Mouse (Mus musculus) monocyte, adult 2 months (primary cell): ENCODE measurements around the gene Mars2.

Experiments used
- DNase-seq, 2 experiments: peaks; one replicate each; pipeline ENCODE4 v3.0.0; 2022; ENCODE audit warnings: low spot score in 2 of 2, low read depth in 1 of 2

Gene Mars2

DNA sequence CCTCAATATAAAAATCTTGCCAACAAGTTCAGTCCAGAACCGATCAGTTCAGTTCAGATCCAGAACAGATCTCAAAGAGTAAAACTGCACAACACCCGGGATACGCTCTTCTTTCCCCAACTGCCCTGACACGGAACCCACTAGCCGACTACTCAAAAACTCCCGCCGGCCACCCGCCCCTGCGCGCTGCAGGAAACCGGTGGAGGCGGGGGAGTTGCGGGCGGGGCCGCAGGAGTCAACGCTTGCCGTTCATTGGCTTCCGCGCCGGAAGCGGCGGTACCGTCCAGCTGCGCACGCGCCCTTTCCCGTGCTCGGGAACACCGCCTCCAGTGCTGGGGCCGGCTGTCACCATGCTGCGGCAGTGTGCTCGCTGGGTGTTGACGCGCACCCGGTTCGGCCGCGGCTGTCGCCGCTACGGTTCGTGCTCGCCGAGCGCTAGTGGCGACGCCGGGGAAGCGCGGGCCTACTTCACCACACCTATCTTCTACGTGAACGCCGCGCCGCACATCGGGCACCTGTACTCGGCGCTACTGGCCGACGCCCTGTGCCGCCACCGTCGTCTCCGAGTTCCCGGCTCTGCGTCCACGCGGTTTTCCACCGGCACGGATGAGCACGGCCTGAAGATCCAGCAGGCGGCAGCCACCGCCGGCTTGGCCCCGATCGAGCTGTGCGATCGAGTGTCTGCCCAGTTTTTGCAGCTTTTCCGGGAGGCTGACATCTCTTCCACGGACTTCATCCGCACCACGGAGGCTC lies at the start of gene Mars2:
Gene Mars2, plus strand, starts transcription at position 288 of the 753 bp plus-strand sequence.
- DNase-seq, result peak; percentile 81 to 90

GRCm38 (mm10) chr1:55192015-55192414 lies 45.0 kb upstream of the Mars2 start:
- no peak for DNase-seq

GRCm38 (mm10) chr1:55192824-55193223 lies 44.2 kb upstream of the Mars2 start:
- DNase-seq, result no peak

- no peak for DNase-seq
Observed at GRCm38 (mm10) chr1:55193316-55193715, 43.7 kb upstream of the Mars2 start.

DNA sequence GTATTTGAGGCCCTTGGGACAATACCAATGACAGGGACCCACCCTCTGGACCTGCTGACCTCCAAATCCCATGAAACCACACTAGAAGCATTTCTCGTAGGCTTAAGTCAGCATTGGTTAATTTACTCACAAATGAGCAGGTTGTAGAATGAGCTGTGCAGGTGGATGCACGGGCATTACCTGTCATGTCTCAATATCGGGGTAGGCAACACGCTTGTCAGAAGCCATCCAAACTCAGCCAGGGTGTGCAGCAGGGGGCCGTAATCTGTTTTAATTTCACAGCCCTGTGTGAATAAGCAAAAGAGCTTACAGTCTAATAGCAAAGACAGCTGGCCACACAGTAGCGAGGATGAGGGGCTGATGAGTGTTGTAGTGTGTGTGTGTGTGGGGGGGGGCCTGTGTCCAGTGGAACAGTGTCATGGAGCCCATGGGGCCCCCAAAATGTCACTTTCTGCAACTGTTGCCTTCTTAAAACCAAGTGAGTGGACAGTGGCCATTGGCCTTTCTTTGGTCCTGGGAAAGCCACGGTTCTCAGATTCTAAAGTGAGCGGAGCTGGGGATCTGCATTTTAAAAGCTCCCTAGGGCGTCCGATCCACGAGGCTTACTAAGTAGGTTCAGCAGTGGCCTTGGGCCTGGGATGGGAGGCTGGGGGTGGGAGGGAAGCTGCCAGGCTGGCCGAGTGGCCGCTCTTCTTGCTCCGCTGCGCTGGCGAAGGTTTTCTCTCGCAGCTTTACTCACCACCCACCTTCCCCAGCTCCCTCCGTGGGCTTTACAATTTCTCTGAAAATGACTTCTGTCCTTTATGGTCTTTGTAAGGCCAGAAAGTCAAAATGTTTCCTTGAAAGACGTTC lies 42.7 kb upstream of the Mars2 start:
- DNase-seq, result no peak

DNA sequence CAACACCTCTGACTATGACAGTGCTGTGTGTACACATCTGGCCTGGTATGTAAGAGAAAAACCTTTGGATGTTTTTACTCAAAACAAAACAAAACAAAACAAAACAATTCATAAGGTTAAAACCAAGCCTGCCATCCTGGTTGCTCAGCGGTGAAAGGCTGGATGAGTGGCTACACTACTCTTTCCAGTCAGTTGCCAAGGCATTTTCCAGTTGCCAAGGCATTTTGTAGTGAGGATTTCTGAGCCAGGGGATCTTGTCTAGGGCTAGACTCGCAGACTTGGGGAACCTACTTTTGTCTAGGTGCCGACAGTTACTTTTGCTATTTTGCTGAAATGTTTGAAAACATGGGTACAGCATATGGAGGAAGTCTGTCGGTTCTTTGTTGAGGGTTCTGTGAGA lies 42.0 kb upstream of the Mars2 start:
- no peak for DNase-seq

DNA sequence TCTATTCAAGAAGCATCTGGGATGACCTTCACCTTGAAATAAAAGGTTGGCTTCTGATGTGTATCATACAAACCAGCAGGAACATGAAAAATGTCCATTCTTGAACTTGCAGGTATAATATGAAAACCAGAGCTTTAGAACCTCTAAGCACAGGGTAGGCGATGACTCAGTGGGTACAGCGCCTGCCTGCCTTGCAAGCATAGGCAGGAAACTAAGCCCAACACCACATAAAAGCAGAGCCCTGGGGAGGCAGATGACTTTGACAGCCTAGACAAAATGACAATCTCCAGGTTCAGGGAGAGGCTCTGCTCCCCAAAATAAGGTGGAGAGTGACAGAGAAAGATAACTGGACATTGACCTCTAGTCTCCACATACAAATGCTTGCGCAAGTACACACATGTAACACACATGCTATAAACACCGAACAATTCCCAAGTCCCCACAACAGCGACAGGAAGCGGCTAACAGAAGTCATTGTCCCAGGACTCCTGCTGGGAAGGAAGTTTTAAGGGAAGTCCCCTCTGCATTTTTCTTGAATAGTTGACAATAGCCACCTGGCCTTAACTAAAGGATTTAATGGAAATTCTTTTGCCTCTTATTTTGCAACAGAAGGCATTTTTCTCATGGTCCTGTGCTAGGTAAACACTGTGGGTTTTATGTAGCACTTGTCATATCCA lies 40.5 kb upstream of the Mars2 start:
- DNase-seq, result no peak

DNA sequence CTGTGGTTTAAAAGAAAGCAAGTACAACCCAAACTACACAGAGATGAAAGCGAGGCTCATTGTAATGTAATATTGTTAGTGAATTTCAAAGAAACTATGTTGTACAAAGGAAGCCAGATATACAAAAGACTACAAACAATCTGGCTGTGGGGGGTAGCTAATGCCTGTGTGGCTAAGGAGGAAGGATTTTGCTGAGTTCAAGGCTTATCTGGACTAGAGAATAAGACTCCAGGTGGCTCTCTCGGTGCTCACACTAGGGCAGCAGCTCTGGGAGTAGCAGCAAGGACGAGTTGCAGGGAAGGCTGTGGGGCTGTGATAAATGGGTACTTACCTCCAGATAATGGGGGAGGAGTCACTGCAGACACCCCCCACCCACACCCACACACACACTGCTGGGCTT lies 38.3 kb upstream of the Mars2 start:
- DNase-seq, result no peak

DNA sequence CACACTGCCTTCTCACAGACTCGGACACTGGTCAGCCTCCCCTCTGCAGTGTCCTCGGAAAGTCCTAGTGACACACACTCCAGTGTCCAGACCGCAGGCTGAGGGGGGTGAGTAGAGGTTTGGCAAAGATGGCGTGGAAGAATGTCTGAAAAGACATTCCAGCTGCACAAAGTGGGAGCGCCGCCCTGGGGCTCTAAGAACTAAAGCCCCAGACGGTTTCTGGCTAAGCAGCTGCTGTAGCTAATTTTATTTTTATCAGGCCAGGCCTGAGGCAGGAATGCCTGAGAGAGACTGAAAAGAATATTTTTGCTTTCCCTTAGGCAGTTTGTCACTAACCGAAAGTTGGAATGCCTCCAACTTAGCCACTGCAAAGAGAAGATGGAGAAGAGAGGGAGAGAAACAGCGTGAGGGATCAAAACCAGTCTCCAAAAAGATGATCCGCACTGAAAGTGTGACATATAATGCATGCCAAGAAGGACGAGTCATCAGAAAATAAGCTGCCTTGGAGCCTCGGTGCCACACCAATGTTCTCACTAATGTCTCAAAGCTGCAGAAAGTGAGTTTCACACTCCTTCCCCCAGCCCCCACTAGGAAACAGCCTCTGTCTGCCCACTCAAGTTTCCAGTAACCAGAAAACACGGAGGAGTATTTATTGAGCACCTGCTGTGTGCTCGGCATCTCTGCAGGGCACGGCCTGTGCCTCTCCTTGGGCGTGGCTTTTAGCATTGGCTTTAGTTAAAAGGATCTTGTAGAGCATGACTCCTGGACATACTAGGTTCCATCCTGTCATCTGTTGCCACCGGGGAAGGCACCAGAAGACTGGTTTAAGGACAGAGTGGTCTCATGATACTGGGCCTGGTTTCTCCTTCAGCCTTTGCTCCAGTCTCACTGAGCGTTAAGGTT lies 34.9 kb upstream of the Mars2 start:
- no peak for DNase-seq

DNA sequence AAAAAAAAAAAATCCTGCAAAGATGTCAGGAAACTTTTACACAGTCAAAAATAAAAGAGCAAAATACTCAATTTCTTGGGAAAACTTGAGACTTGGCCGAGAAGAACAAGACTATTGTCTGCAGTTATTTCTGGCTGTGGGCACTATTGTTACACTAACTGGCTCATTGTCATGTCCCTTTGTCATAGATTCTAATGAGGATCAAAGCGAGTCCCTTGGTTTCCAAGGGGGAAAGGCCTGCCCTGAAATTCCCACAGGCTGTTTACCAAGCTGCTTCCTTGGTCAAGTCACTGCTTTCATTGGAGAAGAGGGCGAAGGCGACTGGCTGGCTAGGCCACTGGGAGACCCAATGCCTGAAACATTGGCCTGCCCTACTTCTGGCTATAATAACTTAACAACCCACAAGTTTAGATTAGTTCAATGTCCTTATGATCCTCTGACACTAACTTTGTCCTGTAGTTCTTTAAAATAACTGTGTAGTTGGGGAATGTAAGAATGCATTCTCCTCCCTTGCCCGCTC lies 31.1 kb upstream of the Mars2 start:
- no peak for DNase-seq

DNA sequence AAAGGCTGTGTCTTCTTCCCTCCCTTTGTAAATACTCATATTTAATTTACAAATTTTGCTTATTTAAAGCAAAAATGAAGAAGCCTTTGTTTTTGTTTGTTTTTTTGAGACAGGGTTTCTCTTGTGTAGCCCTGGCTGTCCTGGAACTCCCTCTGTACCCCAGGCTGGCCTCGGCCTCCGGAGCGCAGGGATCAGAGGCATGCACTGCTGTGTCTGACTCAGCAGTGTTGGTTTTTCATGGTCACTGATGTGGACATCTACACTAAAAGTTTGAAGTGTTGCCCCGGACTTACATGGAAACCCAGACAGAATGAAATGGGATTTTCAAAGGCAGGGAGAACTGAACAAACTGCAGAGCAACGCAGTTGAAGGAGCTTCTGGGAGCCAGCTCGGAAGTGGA lies 29.4 kb upstream of the Mars2 start:
- no peak for DNase-seq

GRCm38 (mm10) chr1:55208500-55209140 lies 28.4 kb upstream of the Mars2 start:
- DNase-seq, result no peak

DNA sequence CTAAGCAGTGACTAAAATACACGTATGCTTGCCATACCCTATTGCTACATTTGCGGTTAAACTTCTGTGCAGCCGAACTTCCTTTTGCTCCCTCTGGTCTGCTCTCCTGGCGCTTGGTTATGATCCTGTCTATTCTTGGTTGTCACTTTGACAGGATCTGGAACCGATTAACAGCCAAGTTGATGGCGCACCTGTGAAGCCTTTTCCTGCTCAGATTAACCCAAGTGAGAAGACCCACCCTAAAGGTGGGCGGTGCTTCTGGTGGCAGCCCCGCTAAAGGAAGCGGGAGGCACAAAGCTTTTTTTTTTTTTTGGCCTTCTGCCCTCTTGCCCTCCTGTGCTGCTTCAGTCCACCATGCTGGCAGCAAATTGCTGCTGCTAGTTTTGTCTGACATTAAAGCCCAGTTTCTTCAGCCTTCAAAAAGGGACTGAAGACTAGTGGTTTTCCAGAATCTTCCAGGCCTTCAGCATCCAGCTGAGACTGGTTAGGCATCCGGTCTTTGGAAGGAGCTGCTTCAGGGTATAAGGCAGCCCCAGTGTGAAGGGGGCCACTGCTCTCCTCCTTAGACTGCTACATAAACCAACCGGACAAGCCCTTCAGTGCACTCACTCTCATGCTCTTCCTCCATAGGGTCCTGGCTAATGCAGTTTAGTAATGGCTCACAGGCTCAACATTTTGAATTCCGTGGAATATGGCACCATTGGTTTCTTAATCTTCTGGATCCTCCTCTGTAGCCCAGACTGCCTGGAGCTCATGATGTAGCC lies 26.6 kb upstream of the Mars2 start:
- DNase-seq, result peak in 1 of 2 experiments; percentile 6

DNA sequence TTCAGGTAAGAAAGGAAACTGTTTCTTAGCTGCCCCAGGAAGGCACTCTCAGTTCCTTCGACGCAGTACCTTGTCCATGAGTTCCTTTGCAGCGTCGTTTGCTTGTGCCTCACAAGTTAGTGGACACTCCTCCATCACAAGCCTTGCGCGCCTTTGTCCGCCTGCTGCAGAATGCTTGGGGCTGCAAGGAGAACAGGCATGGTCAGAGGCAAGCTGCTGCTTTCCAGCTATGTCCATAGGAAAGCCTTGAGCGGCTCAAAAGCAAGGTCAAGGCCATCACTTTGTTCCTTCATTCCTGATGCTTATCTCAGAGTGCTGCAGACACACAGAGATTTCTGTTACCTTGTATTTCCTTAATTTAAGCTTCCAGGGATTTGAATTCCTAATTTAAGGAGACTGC lies 25.9 kb upstream of the Mars2 start:
- DNase-seq, result no peak

- DNase-seq, result no peak
Observed at GRCm38 (mm10) chr1:55212771-55213170, 24.2 kb upstream of the Mars2 start.

DNA sequence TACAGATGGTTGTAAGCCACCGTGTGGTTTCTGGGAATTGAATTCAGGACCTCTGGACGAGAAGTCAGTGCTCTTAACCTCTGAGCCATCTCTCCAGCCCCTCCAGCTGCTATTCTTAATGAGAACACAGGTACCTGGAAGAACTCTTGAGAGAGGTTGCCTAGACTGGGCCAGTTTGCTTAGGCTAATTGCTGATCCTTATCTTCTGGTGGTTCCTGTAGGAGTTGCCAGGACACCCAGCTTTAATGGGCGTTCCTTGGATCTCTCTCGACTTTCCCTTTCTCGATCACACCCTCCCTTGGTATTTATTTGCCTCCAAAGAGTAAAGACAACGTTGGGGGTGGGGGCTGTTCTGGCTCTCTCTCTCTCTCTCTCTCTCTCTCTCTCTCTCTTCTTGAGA lies 23.5 kb upstream of the Mars2 start:
- DNase-seq, result no peak

GRCm38 (mm10) chr1:55213936-55214335 lies 23.0 kb upstream of the Mars2 start:
- no peak for DNase-seq

DNA sequence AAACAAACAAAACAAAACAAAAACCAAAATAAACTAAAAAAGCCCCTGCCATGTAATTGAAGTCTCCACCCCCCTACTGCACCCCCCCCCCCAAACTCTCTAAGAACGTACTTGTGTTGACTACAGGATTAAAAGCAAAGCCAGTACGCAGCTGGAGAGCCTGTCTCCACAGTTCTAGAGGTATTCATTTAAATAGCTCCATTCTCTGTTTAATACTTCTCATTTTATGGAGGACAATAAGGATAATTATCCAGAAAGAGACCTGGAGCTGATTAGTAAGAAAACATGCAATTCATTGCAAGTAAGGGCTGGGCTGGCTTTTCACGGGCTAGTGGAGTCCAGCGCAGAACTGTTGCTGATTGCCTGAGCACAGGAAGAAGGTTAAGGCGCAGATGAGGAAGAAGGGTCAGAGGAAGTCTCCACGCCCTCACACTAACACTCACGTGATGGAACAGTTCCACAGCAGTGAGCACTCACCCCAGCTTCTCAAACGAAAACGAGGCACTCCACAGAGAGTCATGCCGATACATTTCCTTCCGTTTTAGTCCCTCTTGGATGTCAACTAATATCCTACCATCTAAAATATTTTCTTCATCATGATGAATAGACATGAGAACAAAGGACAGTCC lies 21.7 kb upstream of the Mars2 start:
- peak; percentile 16 to 48 for DNase-seq

GRCm38 (mm10) chr1:55217191-55217590 lies 19.8 kb upstream of the Mars2 start:
- no peak for DNase-seq
